Mouse (Mus musculus) cerebellum, adult 9-11 months (tissue): ENCODE measurements around the gene Chrm2.

Source experiments
- DNase-seq: peaks from one replicate; pipeline ENCODE4 v3.0.0; 2022

Chrm2 gene

DNA sequence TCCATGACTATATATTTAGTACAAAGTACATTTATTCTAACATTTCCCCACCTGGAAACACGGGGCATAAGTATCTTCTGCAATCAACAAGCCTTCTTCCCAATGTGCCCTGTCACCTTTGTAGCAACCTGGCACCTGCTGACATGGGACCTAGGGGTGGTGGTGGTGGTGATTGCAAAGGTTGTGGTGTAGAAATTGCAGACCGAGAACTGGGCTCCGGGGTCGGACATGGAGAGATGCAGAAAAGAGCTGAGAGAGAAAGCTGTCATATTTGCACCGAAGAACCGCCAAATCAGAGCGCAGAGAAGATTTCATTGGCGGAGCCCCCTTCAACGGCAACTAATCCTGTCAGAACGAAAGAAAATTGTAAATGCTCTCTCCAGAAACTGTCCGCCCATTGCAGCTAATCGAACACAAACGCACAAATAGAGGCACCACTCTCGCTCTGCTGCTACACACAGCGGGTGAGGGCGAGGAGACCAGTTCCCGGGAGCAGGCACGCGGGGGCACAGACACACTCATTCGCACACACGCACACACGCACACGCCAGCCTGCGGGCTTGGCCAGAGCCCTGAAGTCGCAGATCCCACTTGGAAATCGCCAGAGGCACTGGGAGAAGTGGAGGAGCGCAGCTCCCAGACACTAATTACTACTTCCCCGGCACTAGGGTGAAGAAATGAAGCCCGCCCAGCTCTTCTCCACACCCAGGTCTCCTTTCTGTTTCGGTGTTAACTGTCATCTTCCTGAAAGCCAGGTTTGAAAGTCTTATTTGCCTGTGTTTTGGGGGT is at the start of gene Chrm2:
Gene Chrm2 (plus strand): TSS at position 473 of the 789 bp plus-strand sequence.
- DNase-seq, result no peak

- DNase-seq, result no peak
Measured at GRCm38 (mm10) chr6:36373983-36374382, 13.9 kb upstream of the Chrm2 start.

DNA sequence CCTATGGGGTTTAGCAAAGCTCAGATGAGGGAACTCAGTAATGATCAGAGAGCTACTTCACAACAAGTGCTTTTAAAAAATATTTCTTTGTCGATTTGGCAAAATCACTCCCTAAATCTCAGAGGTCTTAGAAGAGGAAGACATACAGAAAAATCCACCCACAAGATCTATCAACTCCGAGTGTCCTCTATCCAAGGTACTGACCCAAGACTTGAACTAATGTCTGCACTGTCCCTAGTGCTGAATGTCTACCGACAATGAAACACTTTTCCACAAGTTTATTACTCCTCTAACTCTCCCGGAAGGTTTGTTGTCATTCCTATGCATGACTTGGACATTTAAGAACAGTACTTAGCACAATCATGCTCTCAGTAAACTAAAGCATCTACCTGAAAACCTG is 9.9 kb upstream of the Chrm2 start:
- DNase-seq, result no peak

GRCm38 (mm10) chr6:36384102-36384501 is 3.8 kb upstream of the Chrm2 start:
- no peak for DNase-seq

DNA sequence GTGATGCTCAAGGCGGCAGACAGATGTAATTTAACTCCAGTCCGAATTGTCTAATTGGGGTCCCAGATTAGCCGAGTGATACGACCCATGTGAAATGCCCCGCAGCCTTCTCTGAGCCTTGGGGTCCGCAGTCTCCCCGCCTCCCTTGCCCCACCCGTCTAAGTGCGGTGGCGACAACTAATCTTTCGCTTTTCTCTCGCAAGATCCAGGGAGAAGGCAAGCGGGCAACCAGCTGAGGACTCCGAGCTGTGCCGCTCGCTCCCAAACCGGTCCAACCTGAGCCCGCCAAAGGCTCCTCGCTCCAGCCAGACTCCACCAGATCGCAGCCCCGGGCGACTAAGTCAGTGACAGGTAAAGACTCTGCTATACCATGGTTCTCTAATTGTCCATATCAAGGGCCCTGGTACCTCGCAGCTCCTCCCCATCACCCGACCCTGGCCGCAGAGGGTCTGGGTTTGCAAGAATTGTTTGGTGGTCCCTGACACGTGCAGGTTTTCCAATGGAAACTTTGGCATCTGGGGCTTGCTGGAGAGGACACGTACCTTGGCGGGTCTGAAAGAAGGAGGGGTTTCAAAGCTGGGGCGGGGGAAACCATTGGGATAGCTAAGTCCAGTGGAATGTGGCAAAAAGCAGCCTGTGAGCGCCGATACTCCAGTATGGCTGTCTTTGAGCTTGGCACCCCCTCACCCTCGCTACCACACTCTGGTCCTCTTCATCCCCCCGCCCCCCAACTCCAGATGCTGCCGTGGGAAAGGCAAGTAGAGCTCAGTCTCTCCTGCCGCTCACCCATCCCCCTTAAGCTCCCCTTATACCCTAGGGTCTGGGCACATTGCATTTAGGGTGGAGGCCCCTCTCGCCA is 746 bp downstream of the Chrm2 start:
- no peak for DNase-seq

DNA sequence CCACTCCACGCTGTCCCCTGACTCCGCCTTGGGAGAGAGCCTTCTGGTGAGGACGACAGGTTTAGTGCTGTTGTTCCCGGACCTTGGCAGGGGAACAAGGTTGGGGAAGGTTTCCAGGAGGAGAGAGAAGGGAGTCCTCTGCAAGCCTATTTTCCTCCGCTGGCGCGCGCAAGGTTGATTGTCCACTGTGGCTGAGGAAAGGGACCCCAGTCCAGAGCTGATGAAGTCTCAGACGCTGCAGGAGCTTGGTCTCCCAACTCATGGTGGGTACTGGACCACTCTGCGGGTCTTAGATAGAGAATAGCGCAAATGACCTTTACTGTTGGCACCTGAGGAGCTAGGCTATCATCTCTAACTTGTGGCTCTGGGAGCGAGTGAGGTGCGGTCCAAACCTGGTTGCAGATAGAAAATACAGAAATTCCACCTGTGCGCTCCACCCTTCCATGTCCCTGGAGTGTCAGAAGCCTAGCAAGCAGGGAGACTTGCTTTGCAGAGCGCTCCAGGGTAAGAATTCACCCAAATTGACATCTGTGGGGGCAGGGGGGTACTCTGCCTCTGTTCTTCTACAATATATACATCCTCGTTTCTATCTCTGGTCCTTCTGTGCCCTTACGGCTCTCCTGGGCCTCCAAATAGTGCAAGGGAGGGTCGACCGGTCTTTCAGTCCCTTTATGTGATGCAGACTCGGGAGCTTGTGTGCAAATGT is 1.5 kb downstream of the Chrm2 start:
- no peak for DNase-seq

GRCm38 (mm10) chr6:36393705-36394104 is 5.8 kb downstream of the Chrm2 start:
- DNase-seq, result no peak

GRCm38 (mm10) chr6:36405139-36405538 is 17.3 kb downstream of the Chrm2 start:
- no peak for DNase-seq

DNA sequence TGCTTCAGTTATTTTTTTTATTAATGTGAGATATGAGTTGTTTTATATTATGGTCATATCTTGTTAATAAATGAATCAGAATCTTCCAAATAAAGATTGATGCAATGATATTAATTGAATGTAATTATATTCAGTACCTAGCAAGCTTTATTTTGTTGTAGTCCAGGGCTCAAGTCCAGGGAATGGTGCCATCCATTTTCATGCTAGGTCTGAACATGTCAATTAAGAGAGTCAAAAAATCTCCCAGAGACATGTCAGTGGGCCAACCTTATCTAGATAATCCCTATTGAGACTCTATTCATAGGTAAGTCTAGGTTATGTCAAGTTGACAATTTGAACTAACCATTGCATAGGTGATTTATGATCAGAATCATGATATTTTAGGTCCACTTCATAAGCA is 21.1 kb downstream of the Chrm2 start:
- no peak for DNase-seq

DNA sequence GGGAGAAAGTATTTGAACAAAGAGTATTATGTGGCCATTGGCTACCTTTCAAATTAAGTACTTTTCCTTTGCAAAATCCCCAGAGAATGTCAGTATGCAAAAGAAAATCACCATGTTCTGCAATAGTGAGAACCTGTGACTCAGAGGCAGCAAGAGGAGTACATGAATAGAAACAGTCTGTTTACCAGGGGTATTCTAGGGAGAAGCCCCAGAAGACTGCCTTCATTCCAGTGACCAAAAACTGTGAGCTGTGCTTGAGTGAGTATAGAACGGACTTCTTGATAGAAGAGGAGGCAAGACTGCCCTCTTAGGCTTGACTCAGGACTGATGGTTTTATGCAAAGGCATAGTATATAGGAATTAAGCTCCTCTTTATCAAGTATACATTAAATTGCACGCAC is 22.2 kb downstream of the Chrm2 start:
- DNase-seq, result no peak

GRCm38 (mm10) chr6:36419716-36420115 is 31.8 kb downstream of the Chrm2 start:
- no peak for DNase-seq

DNA sequence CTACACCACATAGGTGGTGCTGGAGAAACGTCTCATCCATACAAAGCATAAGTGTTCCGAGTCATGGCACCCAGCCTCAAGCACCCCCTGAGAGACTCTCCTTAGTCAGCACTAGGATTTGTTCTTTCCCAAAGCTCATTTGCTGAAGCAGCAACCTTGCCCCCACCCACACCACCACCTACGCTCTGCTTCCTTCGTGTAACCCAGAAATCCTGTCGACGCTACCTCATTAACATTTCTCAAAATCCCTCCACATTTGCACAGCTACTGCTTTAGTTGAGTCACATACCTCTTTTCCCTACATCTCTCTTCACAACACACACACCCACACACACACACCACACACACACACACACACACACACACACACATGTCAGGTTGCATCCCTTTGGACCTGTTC is 50.1 kb downstream of the Chrm2 start:
- DNase-seq, result no peak

GRCm38 (mm10) chr6:36439218-36439617 is 51.3 kb downstream of the Chrm2 start:
- DNase-seq, result no peak

DNA sequence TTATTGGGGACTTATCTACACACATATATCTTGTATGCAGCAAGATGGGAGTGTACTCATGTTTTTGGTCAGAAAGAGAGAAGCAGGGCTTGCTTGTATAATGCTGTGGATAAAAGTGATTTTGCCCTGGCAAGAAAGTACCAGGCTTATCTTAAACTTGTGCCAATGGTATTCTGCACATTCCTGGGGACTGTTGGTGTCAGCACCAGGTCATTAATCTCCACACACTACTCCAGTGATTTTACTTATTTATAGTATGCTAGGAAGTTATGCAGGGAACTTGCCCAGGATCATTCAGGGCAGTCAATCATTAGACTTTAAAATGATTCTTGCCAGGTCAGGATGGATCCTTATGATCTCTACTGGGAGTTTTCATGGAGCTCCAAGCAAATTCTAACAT is 63.6 kb downstream of the Chrm2 start:
- DNase-seq, result no peak

DNA sequence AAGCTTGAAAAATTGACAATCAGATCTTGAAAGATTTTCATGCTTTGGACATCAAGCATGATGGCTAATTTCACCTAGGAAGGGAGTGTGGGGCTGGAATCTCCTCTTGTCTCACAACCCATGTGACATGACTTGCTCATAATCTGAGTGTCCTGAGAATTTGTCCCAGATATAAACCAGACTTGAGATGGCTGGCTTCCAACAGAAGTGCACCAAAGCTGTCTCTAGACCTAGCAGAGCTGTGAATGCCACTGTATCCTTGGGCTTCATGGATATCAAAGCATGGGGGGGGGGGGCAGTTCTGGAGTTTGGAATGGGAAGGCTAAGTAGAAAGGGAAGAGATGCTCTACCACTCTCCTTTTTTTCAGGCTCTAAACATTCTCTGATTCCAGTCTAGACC is 67.2 kb downstream of the Chrm2 start:
- no peak for DNase-seq

DNA sequence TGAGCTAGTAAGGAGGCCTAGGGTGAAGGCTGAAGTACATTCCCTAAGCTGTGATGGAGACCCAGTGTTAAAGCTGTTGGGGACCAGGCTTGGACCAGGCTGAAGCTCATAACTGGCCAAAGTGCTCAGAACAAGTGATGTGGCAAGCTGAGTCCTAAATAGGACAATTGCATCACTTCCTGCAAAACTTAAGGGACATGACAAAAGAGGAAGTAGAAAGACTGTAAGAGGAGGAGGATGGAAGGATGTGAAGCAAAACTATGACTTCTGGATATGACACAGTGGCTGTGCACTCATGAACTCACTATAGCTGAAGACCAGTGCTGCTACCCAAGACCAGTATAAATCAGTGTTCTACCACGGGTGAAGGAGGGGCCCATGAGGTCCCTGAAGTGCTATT is 69.1 kb downstream of the Chrm2 start:
- DNase-seq, result no peak

DNA sequence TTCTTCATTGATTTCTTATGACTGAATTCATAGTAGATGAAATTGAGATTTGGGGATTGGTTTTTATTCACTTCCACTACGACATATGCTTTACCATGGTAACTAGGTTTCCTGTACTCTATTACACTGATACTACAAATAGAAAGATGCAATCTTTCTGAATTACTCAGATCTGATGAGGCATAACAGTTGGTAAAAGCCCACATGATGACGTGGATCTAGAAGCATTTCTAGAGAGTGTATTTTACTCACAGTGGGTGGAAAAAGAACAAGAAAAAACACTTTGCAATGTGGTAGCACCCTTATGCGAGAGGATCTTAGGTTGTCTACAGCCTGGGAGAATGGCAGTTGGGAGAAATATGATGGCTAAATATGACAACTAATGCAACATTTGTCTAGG is 76.1 kb downstream of the Chrm2 start:
- no peak for DNase-seq

- DNase-seq, result no peak
Measured at GRCm38 (mm10) chr6:36484132-36484665, 96.3 kb downstream of the Chrm2 start.

GRCm38 (mm10) chr6:36507008-36507663 is 119.3 kb downstream of the Chrm2 start:
- DNase-seq, result no peak

DNA sequence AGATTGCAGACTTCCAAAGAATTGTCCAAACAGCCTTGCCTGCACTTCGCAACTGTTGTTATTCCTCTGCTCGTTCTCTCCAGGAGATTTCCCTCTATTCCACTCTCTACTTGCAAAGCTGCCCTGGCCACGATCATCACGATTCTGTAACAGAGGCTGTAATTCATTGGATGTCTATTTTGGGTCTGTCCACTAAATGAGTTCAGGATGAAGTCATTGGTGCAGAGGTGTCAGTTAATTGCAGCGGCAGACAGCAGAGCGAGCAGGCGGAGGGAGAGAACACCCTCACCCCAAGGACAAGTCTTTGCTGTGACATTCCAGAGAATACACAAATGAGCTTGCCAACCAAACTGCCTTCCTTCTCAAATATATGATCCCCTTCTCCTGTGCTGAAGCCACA is 120.1 kb downstream of the Chrm2 start:
- DNase-seq, result no peak

DNA sequence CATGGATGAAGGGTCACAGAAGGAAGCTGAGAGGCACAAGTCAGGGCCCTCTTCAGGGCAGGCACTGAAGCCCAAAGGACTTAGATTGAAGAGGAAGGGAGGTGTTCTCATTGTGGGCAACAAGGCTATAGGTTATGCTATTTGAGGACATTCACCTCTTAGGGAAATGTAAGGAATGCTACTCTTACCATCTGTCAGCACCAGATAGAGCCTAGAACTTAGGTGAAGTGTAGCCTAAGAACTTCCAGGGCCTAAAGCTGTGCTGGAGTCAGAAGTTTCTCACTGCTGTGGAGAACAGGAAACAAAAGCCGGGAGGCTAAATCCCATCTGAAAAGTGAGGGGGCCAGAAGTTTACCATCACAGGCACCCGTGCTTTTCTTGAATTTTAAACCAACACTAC is 120.6 kb downstream of the Chrm2 start:
- no peak for DNase-seq

- no peak for DNase-seq
Measured at GRCm38 (mm10) chr6:36516508-36516907, 128.6 kb downstream of the Chrm2 start.

DNA sequence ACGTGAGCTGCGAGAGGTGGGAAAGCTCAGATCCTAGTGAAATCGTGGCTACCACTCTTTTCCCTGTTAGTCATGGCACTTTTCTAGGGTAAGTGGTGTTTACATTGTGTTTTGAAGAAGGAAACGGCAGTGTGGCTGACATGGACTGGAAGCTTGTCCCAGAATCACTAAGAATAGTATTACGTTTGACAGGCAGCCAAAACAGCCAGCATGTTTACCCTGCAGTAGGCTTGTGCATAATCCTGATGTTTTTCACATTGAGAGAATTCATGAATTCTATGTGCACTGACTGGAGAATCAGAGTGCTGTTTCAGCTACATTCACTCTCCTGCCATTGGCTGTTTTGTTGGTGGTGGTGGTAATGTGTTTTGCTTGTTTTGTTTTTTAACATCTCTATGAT is 129.4 kb downstream of the Chrm2 start:
- no peak for DNase-seq
